Mouse (Mus musculus) adrenal gland, postnatal 0 days (tissue): ENCODE data around the gene Atp6v0a2. TPM values are rescaled to one million over a fixed set of nuclear protein-coding genes. Genes with fewer than 3 reads are reported as not detected.

Experiments used
- polyA plus RNA-seq: library from polyadenylated mRNA; unstranded; fragments of >200 nt; fragmentation: Nextera tagmentation; extraction: Ambion mirVana; gene quantifications from 2 replicates; pipeline ENCODE4 v1.2.1, GENCODE M21; 2015

Gene Atp6v0a2
- polyA plus RNA-seq, result 14.9 and 30.9 TPM in 2 replicates

GRCm38 (mm10) chr5:124628448-124629363 lies at the start of gene Atp6v0a2:
Gene Atp6v0a2 (plus strand): TSS chr5:124628576.

GRCm38 (mm10) chr5:124578633-124579317 lies 49.6 kb upstream of the Atp6v0a2 start, which contains the start of the genes Eif2b1 and Gtf2h3:
Gene Eif2b1 (minus strand): TSS chr5:124579131.
Gene Gtf2h3 (plus strand): TSS chr5:124579140.

GRCm38 (mm10) chr5:124724997-124725396 lies 96.6 kb downstream of the Atp6v0a2 start, which contains the start of gene Dnah10:
Gene Dnah10 (plus strand): TSS chr5:124725085.

Other genes with a start within 250 kb of the Atp6v0a2 start
- gene Sbno1, start 202.6 kb upstream of the Atp6v0a2 start, polyA plus RNA-seq, result 32.4 and 48.5 TPM in 2 replicates
- gene Kmt5a, start 188.6 kb upstream of the Atp6v0a2 start, polyA plus RNA-seq, result 35.3 and 63.5 TPM in 2 replicates
- gene Rilpl2, start 150.2 kb upstream of the Atp6v0a2 start, polyA plus RNA-seq, result 43.9 and 45.9 TPM in 2 replicates
- 10.2 and 10.6 TPM in 2 replicates for gene Snrnp35, start 145.4 kb upstream of the Atp6v0a2 start, polyA plus RNA-seq
- gene Rilpl1, start 97.2 kb upstream of the Atp6v0a2 start, polyA plus RNA-seq, result 16.7 and 18.7 TPM in 2 replicates
- gene Tmed2, start 87.9 kb upstream of the Atp6v0a2 start, polyA plus RNA-seq, result 318 and 430 TPM in 2 replicates
- 6.5 and 8.2 TPM in 2 replicates for gene Ddx55, start 75.7 kb upstream of the Atp6v0a2 start, polyA plus RNA-seq
- 45.0 and 67.7 TPM in 2 replicates for gene Eif2b1, start 49.4 kb upstream of the Atp6v0a2 start, polyA plus RNA-seq
- gene Gtf2h3, start 49.4 kb upstream of the Atp6v0a2 start, polyA plus RNA-seq, result 21.0 and 33.0 TPM in 2 replicates
- gene Dnah10, start 96.5 kb downstream of the Atp6v0a2 start, polyA plus RNA-seq, result 0.08 and 0.12 TPM in 2 replicates
- gene Ccdc92, start 233.8 kb downstream of the Atp6v0a2 start, polyA plus RNA-seq, result 10.4 and 27.5 TPM in 2 replicates
- 42.3 and 51.6 TPM in 2 replicates for gene Zfp664, start 234.1 kb downstream of the Atp6v0a2 start, polyA plus RNA-seq